Mouse (Mus musculus) limb, embryonic 11.5 days (tissue): ENCODE results near the gene Wdr24. TPM values are rescaled to one million over a fixed set of nuclear protein-coding genes. Genes with fewer than 3 reads are reported as not detected.
A peak's percentile ranks its signal among the peaks of the same experiment; 100 is the strongest.

Source experiments
- ATAC-seq: fragments of 200-750 bp; cut with Nextera tagmentation; 2 replicates; pipeline ENCODE4 v1.8.0; 2017; ENCODE audit warnings: low read depth; ENCODE audit not compliant: insufficient number of reproducible peaks, low FRiP score, low TSS enrichment
- DNase-seq: peaks from one replicate; pipeline ENCODE4 v3.0.0-alpha.2; 2015; ENCODE audit warnings: low spot score
- H3K27ac ChIP-seq: fragments of 300-500 bp; sonication (generic); replicated peaks from 2 replicates; pipeline ENCODE4 v1.5.1; 2014; ENCODE audit warnings: low read depth, mild to moderate bottlenecking, low read length
- H3K27me3 ChIP-seq: fragments of 300-500 bp; sonication (generic); 2 replicates; pipeline ENCODE4 v1.6.1; 2014; ENCODE audit warnings: mild to moderate bottlenecking, low read length, mixed read lengths; ENCODE audit not compliant: control insufficient read depth, insufficient read depth
- H3K36me3 ChIP-seq: fragments of 300-500 bp; sonication (generic); 2 replicates; pipeline ENCODE4 v1.6.1; 2014; ENCODE audit warnings: mild to moderate bottlenecking, low read length, moderate library complexity, mixed read lengths; ENCODE audit not compliant: control insufficient read depth, insufficient read depth
- H3K4me1 ChIP-seq: fragments of 300-500 bp; sonication (generic); 2 replicates; pipeline ENCODE4 v1.6.1; 2014; ENCODE audit warnings: low read length, mixed read lengths; ENCODE audit not compliant: control insufficient read depth, insufficient read depth
- H3K4me2 ChIP-seq: fragments of 300-500 bp; sonication (generic); 2 replicates; pipeline ENCODE4 v1.6.1; 2014; ENCODE audit warnings: low read depth, mild to moderate bottlenecking, moderate library complexity; ENCODE audit not compliant: severe bottlenecking
- H3K4me3 ChIP-seq: fragments of 300-500 bp; sonication (generic); 2 replicates; pipeline ENCODE4 v1.5.1; 2014; ENCODE audit warnings: low read depth, low read length
- H3K9ac ChIP-seq: fragments of 300-500 bp; sonication (generic); 2 replicates; pipeline ENCODE4 v1.6.1; 2014; ENCODE audit warnings: mild to moderate bottlenecking, low read length
- H3K9me3 ChIP-seq: fragments of 300-500 bp; sonication (generic); 2 replicates; pipeline ENCODE4 v1.6.1; 2016; ENCODE audit warnings: low read length; ENCODE audit not compliant: control insufficient read depth
- WGBS: fragments of 180-500 bp; shearing (Covaris S2); extraction: QIAGEN DNeasy Blood & Tissue Kit; methylation state at CpG from one replicate; pipeline ENCODE4 v1.1.7; 2014; 5-methylcytosine and 5-hydroxymethylcytosine counted together
- polyA plus RNA-seq: library from polyadenylated mRNA; unstranded; fragments of >200 nt; fragmentation: Nextera tagmentation; extraction: Ambion mirVana; gene quantifications from 2 replicates; pipeline ENCODE4 v1.2.1, GENCODE M21; 2014

Gene Wdr24
- polyA plus RNA-seq, 1 experiment from 2014 or later, result 27.9 TPM

GRCm38 (mm10) chr17:25830806-25831431, 7.5 kb downstream of the Wdr24 start:
- peaks cover 21% of the 10 kb centered on the region for H3K36me3 ChIP-seq
- no peak overlapping the region for H3K27ac ChIP-seq
- 88% methylated on average over 14 of the region's 14 CpGs for WGBS
- H3K9me3 ChIP-seq, result no peaks in the 10 kb centered on the region
- H3K27me3 ChIP-seq, result no peaks in the 10 kb centered on the region
- H3K4me3 ChIP-seq, result 0 out of 2 replicates have a peak overlapping the region, but pooled peaks have one; percentile 81
- no peak overlapping the region for H3K9ac ChIP-seq
- DNase-seq (no peak), ATAC-seq (no peak)
- peaks cover 34% of the 10 kb centered on the region for H3K4me1 ChIP-seq
- H3K4me2 ChIP-seq, result peak overlapping the region; percentile 92; the same call in 1 of the 2 replicates

- no peaks in the 10 kb centered on the region for H3K27me3 ChIP-seq
- 66% methylated on average over 21 of the region's 21 CpGs for WGBS
- H3K9ac ChIP-seq, result peak overlapping the region; percentile 87
- peaks cover 21% of the 10 kb centered on the region for H3K36me3 ChIP-seq
- H3K9me3 ChIP-seq, result no peaks in the 10 kb centered on the region
- ATAC-seq, result no peak
- peak overlapping the region; percentile 92 for H3K4me2 ChIP-seq
- DNase-seq, result no peak
- peaks cover 38% of the 10 kb centered on the region for H3K4me1 ChIP-seq
- H3K4me3 ChIP-seq, result peak overlapping the region; percentile 81
- H3K27ac ChIP-seq, result no peak overlapping the region
These were observed 8.2 kb downstream of the Wdr24 start for GRCm38 (mm10) chr17:25831451-25832281.

- H3K4me2 ChIP-seq, result peak overlapping the region; percentile 92
- peaks cover 41% of the 10 kb centered on the region for H3K4me1 ChIP-seq
- peak overlapping the region; percentile 81 for H3K4me3 ChIP-seq
- H3K27ac ChIP-seq, result peak overlapping the region; percentile 87
- ATAC-seq (peak; percentile 89), DNase-seq (peak; percentile 99)
- under 1% methylated on average over 59 of the region's 77 CpGs for WGBS
- no peaks in the 10 kb centered on the region for H3K9me3 ChIP-seq
- H3K9ac ChIP-seq, result peak overlapping the region; percentile 87
- peaks cover 19% of the 10 kb centered on the region for H3K36me3 ChIP-seq
- no peaks in the 10 kb centered on the region for H3K27me3 ChIP-seq
These were observed 9.2 kb downstream of the Wdr24 start for GRCm38 (mm10) chr17:25832436-25833290.

GRCm38 (mm10) chr17:25833291-25833663, 9.8 kb downstream of the Wdr24 start, which contains the start of gene Stub1:
Gene Stub1 (minus strand): TSS chr17:25833404.
- peak within 1 kb of the TSS; percentile 92 for H3K4me2 ChIP-seq
- peak within 1 kb of the TSS; percentile 81 for H3K4me3 ChIP-seq
- DNase-seq (no peak), ATAC-seq (peak; percentile 52)
- H3K9me3 ChIP-seq, result no peaks in the 10 kb centered on the region
- WGBS, result under 1% methylated on average over 24 of the region's 24 CpGs
- peaks cover 39% of the 10 kb centered on the region for H3K4me1 ChIP-seq
- peak within 1 kb of the TSS; percentile 87 for H3K27ac ChIP-seq
- peaks cover 17% of the 10 kb centered on the region for H3K36me3 ChIP-seq
- no peaks in the 10 kb centered on the region for H3K27me3 ChIP-seq
- peak within 1 kb of the TSS; percentile 87 for H3K9ac ChIP-seq

GRCm38 (mm10) chr17:25833961-25834594, 10.7 kb downstream of the Wdr24 start:
- ATAC-seq (no peak), DNase-seq (no peak)
- Histone ChIP-seq H3K4me2 (peak overlapping the region; percentile 89), H3K27ac (0 out of 2 replicates have a peak overlapping the region, but pooled peaks have one; percentile 87), H3K9ac (peak overlapping the region; percentile 68), H3K27me3 (no peaks in the 10 kb centered on the region), H3K4me3 (peak overlapping the region; percentile 81), H3K9me3 (no peaks in the 10 kb centered on the region), H3K4me1 (peaks cover 35% of the 10 kb centered on the region), H3K36me3 (peaks cover 21% of the 10 kb centered on the region)
- WGBS, result 44% methylated on average over 6 of the region's 6 CpGs

- WGBS, result 87% methylated on average over 12 of the region's 12 CpGs
- H3K36me3 ChIP-seq, result peaks cover 27% of the 10 kb centered on the region
- peak overlapping the region; percentile 89 for H3K4me2 ChIP-seq
- H3K9me3 ChIP-seq, result no peaks in the 10 kb centered on the region
- no peak overlapping the region for H3K9ac ChIP-seq
- H3K27me3 ChIP-seq, result no peaks in the 10 kb centered on the region
- DNase-seq, result no peak
- peaks cover 32% of the 10 kb centered on the region for H3K4me1 ChIP-seq
- H3K27ac ChIP-seq, result no peak overlapping the region
- peak overlapping the region; percentile 81; the same call in 1 of the 2 replicates for H3K4me3 ChIP-seq
- no peak for ATAC-seq
These were observed 11.3 kb downstream of the Wdr24 start for GRCm38 (mm10) chr17:25834595-25835222.

GRCm38 (mm10) chr17:25835301-25835700, 11.9 kb downstream of the Wdr24 start:
- Histone ChIP-seq H3K36me3 (peaks cover 31% of the 10 kb centered on the region), H3K4me3 (no peak overlapping the region), H3K4me1 (peaks cover 29% of the 10 kb centered on the region), H3K9ac (no peak overlapping the region), H3K27me3 (no peaks in the 10 kb centered on the region), H3K9me3 (no peaks in the 10 kb centered on the region), H3K27ac (no peak overlapping the region), H3K4me2 (no peak overlapping the region)
- ATAC-seq (no peak), DNase-seq (no peak)
- WGBS, result 94% methylated on average over 7 of the region's 7 CpGs
